Mouse (Mus musculus): ENCODE data around the gene Fam169b.
"Not testable (repeated sequence)": the region's sequence is repeated elsewhere in the genome, so short reads cannot be mapped to it uniquely, and the experiment has no call there.

Gene Fam169b

DNA sequence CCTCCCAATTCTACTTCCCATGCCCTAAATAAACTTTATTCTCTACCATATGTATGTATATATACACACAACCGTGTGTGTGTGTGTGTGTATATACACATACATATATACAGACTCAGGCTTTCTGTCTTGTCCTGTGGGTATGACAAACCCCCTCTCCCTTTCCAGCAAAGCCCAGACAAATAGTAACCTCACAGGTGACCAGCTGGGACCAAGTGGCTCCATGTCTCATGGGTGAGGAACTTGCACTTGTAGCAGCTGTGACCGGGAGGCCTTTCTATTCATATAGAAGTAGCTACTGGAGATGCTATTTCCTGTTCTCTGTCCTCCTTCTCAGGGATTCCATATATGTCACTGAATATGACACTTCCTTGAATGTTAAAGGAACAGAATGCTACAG lies 13.9 kb downstream of the Fam169b start:
- no peak for DNase-seq

DNA sequence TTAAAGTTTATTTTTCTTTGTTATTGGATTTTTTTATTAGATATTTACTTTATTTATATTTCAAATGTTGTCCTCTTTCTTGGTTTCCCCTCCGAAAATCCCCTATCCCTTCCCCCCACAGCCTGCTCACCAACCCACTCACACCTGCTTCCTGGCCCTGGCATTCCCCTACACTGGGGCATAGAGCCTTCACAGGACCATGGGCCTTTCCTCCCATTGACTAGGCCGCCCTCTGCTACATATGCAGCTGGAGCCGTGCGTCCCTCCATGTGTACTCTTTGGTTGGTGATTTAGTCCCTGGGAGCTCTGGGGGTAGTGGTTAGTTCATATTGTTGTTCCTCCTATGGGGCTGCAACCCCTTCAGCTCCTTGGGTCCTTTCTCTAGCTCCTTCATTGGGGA lies 14.4 kb downstream of the Fam169b start:
- not testable (repeated sequence) for DNase-seq

DNA sequence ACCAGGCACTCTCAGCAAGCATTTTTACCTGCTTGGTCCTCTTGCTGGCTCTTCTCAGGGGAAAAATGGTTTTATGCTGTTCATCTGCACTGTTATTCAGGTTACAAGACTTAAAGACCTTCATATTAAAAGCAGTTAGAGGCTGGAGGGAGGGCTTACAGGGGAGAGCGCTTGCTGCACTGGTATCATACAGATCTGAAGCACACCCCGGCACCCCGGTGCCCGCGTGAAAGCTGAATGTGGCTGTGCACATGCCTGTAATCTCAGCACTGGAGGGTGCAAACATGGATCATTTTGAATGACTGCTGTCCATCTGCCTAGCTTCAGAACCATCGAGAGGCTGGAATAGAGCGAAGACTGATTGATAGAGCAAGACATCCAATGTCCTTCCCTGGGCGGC lies 15.4 kb downstream of the Fam169b start:
- DNase-seq: no peak

DNA sequence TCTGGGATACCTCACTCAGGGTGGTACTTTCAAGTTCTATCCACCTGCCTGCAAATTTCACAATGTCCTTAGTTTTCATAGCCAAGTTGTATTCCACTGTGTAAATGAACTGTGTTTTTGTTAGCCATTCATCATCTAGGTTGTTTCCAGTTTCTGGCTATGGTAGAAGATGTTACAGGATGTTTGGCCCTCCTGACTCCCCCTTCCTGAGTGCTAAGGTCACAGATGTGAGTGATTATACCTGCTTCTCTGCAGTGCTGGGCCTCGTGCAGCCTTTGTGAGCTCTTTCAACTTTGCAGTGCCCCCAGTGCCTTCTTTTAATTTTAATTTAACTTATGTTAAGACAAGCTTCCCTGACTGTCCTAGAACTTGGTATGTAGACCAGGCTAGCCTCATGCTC lies 18.0 kb downstream of the Fam169b start:
- no peak for DNase-seq

DNA sequence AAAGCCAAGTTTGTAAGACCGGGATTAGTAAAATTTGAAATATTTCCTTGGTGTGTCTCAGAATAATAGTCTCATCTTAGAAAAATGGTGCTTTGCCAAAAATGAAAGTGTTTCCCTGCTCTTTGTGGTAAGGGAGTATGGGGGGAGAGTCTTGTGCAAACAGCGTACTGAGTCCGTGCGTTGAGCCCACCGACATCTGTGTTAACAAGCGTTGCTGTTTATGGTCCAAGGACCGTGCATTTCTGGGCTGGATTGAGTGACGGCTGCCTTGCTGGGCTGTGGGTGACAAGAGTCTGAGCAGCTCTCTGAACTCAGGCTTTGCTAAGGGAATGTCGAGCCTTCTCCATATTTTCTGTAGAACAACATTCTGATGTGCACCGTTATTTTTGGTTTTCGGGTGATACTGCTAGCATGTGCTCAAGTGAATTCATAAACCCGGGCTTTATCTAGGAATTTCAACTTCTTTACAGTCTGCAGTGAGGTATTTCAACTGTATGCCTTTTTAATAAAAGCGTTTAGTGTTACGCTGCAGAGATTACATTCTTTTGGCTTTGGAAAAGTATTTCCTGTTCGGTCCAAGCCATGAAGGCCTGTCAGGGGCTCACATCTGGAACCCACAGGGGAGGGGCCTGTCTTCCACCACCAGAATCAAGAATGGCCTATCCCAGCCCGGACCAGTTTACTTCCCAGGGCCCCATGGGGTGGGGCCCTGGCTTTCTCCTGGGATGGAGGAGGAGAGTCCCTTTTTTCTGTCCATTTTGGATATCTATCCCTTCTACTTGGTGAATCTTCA lies 20.6 kb downstream of the Fam169b start:
- no peak for DNase-seq

DNA sequence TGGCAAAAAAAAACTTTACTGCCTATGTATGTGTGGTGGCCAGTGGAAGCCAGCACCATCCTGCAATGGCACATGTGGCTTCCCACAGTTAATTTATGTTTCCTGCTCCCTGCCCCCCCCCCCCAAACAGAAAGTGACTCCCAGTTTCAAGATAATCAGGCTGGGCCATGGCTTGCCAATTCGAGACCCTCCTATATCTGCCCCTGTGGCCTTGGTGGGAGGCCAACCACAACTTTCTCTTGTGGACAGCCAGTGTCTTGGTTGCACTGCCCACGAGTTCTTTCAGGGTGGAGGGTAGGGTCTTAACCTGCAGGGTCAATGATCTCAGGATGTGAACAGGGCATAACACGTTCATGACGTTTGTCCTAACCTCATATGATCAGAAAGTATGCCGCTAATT lies 22.8 kb downstream of the Fam169b start:
- DNase-seq: no peak

DNA sequence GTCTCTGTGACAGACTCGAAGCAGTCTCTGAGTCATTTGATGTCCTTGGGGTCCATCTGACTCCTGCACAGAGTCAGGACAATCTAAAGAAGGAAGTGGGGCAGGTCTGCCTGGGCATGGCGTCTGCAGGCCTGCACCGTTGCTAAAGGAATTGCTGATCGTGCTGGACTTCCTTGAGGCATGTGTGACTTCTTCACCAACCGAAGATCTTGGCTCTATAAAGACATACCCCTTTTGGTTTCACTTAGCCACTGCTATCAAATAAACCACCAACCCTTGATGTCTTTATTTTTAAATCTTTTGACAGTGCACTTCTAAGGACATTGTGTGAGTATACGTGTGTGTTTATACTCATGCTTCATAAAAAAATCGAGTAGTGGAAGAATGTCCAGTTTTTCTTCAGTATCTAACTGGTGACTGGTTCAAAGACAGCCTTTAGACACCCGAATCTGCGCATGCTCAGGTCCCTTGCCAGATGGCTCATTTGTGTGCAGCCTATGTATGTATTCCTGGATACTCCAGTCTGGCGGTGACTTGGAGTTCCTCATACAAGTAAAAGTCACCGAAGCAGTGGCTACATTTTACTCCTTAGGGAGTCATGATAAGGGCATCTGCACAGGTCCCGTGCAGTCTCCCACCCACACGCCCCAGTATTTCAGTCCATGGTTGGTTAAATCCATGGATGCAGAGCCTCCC lies 24.9 kb downstream of the Fam169b start:
- DNase-seq: no peak

DNA sequence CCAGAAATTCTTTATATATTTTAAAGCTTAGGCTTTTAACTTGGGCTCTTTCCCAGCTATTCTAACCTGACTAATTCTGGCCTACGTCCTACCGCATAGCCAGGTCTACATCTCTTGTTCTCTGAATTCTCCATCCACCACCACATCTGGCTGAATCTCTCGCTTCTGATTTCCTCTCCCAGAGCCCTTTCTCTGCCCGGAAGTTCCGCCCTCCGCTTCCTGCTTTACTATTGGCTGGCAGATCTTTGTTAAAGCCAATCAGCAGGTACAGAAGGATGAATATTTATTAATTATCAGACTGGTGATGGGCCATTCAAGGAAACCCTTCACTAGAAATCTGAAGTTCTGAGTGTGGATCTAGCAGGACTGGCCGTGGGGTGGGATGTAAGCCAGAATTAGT lies 27.5 kb downstream of the Fam169b start:
- peak; percentile 24 to 25 for DNase-seq

DNA sequence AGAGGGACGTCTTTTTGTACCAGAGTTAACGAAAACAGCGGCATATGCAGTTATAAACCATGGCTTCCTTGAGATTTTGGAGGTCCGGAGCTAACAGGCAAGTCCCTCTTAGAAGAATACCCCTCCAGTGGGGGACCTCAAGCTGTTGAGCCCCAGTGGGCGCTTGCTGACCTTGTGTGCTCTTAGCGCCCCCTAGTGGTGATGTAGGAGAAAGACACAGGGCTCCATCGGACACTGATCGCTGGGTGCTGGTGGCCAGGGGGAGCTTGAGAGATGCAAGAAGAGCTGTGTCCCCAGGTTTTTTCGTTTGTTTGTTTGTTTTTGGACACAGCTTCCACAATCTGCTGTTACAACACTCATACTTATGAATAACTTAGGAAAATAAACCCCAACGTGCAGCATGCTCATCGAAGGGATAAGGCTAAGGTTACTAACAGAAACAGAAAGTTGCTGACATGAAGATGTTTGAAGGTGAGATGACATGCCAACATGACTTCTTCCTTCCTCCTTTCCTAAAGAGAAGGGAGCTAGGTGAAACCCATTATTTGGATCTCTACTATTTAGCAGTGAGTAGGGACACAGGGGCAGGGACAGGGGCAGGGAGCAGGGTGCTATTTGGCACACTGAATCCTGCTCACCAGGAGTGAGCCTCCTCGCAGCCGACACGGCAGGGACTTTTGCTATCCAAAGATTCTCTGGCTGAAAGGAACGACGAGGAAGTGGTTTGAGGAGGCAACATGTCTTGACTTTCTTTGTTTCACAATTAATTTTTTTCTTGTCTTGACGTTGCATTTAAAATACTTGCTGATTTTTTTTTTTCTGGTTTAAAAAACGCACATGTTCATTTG lies 29.2 kb downstream of the Fam169b start:
- DNase-seq: peak; percentile 45 to 60

DNA sequence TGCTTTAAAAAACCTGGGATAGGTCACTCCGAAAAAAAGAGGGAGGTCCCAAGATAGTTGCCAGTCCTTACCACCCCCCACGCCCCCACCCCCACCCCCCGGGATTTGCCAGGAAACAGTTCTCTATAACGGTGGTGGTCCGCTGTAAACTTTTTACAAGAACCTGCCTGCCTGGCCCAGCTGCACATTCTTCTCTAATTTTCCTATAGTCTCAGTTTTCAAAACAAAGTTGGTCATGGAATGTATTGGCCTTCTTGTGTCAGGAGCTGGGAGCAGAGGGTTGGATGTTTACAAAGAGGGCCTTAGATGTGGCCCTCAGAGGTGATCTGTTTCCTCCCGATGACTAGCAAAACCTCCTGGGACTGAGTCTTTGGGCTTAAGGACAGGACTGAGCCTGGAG lies 30.0 kb downstream of the Fam169b start:
- no peak for DNase-seq

DNA sequence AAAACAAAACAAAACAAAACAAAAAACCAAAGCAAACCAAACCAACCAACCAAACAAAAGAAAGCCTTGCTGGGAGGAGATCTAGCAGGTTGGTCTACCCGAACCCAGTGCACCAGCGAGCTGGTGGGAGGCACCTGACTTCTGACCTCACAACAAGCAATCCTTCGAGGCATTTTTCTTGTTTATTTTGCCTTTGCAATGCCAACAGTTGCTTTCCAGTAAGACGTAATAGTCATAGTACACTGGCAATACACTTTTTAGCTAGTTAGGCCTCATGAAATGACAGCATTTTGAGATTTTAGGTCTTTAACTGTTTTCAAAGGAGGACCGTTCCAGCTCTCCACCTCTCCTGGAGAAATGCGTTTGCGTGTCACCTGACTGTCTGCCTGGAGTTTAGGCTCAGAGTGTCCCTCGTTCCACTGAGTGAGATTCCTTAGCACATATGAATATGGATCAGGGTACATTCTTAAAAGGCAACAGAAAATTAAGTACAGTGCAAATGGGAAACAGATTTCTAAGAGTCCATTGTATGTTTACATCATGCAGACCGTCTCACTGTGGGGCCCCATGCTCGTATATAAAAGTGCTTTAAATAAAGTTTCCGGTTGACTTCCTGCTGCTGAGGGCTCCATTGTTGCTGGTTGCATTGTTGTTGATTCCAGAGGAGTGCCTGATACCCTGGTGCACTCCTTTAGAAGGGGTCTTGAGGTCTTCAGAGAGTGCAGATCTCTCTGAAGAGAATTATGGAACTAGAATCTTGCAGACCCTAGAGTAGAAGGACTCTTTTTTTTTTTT lies 32.3 kb downstream of the Fam169b start:
- no peak for DNase-seq

DNA sequence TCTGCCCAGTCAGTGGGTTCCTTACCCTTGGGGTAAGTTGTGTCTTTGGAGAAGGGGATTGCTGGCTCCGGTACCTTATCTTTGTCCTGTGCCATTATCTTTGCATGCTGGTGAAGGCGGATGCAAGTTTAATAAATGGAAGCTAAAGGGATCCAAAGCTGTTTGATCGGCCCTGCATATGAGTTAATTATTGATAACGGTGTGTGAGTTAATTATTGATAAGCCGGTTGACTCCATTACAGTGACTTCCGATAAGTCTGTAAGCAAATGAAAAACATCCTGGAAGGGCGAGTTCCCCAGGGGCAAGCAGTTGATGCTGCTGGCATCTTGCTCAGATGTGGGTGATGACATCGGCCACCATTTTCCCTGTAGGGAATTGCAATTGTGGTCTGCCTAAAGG lies 33.1 kb downstream of the Fam169b start:
- no peak for DNase-seq

DNA sequence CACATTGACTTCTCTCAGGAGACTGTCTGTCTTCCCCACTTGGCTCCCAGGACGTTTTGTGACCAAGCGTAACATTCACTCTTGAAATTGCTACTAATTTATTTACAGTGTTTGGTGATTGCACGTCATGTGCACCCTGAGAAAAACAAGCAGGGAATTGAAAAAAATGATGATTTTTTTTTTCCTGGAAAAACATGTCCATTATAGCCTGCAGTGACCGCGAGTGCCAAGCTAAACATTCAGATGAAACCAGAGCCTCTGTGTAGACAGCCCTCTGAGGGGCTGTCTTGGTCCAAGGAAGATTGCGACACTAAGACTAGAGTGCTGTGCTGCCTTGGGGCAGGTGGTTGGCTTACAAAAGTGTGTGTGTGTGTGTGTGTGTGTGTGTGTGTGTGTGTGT lies 37.8 kb downstream of the Fam169b start:
- peak; percentile 31 to 57 for DNase-seq

DNA sequence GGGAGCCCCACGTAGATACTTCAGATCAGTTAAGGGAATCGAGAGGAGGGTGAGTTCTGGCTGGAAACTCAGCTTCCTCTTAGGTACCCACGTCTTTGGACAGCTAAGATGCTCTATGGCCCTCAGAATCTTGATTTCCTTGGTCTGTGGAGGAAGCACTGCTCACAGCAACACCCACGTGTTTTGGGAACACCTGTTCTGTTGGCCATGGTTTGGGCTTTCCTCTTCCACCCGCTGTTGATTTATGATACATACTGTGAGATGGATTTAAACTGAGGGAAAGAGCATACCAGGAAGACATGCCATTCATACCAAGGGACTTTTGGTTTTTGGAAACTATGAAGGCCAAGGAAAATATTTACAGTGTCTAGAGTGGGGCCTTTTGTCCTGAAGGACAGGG lies 38.8 kb downstream of the Fam169b start:
- no peak for DNase-seq

DNA sequence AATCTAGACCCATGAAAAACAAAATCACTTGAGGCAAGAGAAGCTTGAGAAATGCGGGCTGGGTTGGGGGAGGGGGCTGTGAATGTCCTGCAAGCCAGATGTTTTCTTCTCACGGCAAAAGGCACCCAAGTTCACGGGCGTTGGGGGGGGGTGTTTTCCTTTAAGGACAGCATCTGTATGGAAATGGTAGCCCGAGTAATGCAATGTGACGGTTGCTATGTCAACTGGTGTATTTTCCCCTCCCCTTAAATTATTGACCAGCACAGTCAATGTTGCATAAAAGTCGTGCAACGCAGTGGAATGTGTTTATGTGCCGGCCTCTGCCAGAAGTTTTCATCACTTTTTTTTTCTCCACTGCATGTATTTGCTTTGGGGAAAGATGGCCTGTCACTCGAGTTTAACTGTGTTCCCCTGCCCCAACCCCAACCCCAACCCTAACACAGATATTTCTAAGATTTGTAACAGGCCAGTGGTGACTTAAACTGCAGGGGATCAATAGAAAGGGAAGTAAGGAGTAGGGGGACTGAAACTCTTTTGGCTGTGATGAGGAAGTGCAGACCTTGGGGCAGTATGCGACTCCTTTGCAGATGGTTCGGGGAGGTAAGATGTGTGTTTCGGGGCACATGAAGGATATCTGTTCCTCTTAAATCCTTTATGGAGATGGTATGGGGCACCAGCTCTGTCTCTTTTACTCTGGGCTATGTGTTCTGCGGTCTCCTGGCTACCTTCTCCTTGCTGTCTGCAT lies 39.6 kb downstream of the Fam169b start:
- DNase-seq: peak in 1 of 2 experiments; percentile 24

DNA sequence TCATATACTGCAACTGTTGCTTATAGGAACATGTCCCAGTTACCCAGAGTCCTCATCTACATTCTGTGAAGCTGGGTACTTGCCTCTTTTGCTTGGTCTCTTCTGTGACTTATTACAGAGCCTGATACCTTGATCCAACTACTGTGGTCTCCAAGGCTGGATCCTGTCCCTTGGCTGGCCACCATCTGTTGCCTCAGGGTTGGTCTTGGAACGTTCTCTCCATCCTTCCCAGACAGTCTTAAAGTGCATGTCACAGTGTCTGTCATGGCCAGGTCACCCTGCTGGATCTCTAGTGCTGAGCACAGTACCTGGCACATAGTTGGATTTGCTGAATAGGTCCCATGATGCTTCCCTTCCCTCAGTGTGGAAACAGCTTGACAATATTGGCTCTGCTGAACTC lies 40.6 kb downstream of the Fam169b start:
- DNase-seq: no peak

DNA sequence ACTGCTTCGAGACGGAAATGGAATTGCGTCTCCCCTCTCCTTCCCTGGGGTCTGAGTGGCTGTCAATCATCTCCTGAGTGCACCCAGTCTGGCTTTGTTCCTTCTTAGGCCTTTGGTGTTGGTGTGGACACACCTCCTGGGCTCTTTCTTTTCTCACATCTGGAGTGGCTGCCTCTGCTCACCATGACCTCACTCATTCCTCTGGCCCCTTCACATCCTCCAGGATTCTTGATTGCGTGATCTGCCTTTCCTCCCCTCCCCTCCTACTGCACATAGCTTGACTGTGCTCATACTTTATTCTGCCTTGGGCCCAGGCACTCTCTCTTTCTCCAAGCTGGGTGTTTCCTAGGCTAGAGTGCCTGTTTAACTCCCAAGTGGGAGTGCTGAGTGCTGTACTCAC lies 41.4 kb downstream of the Fam169b start:
- DNase-seq: peak in 1 of 2 experiments; percentile 13

DNA sequence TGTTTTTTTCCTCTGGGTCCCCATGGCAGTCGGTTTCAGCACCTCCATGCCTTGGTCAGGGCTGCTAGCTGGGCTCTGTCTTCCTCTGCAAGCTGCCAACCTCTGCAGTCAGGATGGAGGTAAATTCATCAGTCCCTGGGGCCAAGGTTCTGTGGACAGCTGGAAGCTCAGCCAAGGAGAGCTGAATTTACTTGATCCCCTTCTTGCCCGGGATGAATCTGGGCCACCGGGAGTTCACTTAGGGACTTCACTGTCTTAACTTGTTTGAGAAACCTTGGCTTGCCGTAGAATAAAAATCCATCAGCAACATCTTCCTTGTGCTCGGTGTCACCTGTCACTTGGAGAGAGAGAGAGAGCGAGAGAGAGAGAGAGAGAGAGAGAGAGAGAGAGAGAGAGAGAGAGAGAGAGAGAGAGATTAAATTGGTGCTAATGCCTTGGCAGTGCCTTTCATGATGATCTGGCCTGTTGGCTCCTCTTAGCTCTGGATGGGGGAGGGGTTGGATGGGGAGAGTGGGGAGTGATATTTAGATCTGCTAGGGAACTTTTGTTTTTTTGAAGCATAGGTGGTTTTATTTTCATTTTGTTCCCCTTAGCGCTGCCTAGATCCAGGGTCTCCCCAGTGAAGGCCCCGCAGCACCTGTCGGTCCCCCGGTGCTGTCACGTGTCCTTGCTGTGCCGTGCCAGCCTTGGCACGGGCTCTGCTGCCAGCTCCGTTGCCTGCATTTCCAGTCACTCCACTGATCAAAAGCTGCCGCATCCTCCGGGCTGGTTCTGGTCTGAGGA lies 44.6 kb downstream of the Fam169b start:
- DNase-seq: no peak

DNA sequence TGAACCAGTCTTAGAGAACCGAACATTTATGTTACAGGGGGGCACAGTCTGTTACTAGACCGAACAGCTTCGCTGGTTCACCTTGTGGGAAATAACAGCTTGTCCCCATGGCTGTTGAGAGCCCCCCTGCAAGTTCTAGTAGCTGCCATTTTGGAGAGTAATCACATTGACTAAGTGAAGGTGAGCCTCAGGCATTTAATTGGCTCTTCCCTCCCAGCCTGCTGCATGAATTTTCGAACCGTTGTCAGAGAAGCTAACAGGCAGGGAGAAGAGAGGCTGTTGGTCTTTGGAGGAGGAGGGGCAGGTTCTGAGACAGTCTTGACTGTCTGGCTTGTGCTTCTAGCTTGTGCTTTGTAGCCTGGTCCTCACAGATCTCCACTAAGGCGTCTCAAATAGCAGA lies 45.3 kb downstream of the Fam169b start:
- DNase-seq: no peak

DNA sequence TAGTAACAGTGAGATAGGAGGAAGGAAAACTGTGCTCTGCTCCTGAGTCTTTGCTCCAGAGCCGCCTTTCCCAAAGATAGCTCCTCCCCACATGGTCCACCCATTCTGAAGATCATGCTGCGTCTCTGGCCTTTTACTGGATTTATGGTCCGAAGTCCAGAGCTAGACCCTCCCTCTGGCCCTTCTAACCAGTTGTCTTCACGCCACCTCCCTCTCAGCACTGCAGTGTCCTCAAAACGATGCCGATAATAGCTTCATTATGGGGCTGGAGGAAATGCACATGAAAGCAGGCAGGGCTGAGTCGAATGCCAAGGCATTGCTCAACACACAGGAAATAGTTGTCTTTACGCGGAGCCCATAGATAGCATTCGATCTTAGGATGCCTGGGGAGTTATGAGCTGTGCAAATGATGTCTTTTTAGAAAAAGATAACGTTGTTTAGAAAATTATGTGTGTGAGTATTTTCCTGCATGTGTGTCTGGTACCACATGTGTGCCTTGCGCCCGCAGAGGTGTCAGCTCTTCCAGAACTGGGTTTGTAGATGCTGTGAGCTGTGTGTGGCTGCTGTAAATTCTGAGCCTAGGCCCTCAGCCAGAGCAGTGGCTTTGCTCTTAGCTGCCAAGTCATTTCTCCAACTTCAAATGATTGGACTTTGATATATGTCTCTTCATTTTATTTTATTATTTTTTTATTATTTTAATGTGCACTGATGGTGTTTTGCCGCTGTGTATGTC lies 46.6 kb downstream of the Fam169b start:
- DNase-seq: peak; percentile 26 to 39

Measured in lung, adult 18-20 months (tissue).